Mouse (Mus musculus) stomach, postnatal 0 days (tissue): ENCODE results near the gene Skp1a.

Experiments used
- CTCF ChIP-seq: IDR thresholded peaks from 2 replicates; pipeline ENCODE4 v1.5.1; 2016; ENCODE audit warnings: antibody characterized with exemption, low read depth, mild to moderate bottlenecking, moderate library complexity
- EP300 ChIP-seq: optimal IDR thresholded peaks from 2 replicates; pipeline ENCODE3; 2016; ENCODE audit warnings: antibody characterized with exemption

DNA sequence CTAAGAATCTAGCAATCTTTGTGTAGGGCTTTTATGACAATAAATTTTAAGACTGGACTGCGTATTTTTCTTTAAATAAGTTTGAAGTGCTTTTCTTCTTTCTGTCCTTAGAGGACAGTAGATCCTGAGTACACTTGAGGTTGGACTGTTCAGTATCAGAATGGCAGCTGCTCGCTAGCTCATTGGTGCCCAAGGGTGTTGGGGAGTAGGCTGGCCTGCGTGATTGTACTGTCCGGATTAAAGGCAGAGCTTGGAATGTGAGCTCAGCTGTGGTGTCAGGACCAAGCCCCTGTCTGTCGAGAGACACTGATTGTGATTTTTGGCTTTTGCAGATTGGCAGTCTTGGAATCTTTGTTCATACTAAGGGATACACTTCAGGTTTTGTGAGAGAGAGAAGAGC, 20.0 kb downstream of the Skp1a start:
- TF ChIP-seq CTCF = no peak
- no peak for TF ChIP-seq EP300
